Mouse (Mus musculus) kidney, adult 2 months (tissue): ENCODE results near the gene Specc1. TPM values are rescaled to one million over a fixed set of nuclear protein-coding genes. Genes with fewer than 3 reads are reported as not detected.

Source experiments
- DNase-seq: peaks from one replicate; pipeline ENCODE4 v3.0.0; 2021
- H3K27ac ChIP-seq: fragments of 200-500 bp; 2 replicates; pipeline ENCODE4 v1.5.1; 2012; ENCODE audit warnings: low read depth, low read length, control low read depth, inconsistent platforms; ENCODE audit not compliant: insufficient read depth
- H3K27me3 ChIP-seq: fragments of 200-500 bp; replicated peaks from 2 replicates; pipeline ENCODE4 v1.6.1; 2012; ENCODE audit warnings: mild to moderate bottlenecking, moderate library complexity, low read length, inconsistent platforms; ENCODE audit not compliant: control insufficient read depth, insufficient read depth
- H3K36me3 ChIP-seq: fragments of 200-500 bp; 2 replicates; pipeline ENCODE4 v1.6.1; 2012; ENCODE audit warnings: mild to moderate bottlenecking, moderate library complexity, low read length, inconsistent platforms; ENCODE audit not compliant: control insufficient read depth, insufficient read depth
- H3K4me1 ChIP-seq: fragments of 200-500 bp; 2 replicates; pipeline ENCODE4 v1.6.1; 2011; ENCODE audit warnings: low read length; ENCODE audit not compliant: control insufficient read depth, insufficient read depth
- H3K4me3 ChIP-seq: fragments of 200-500 bp; 2 replicates; pipeline ENCODE4 v1.5.1; 2011; ENCODE audit warnings: mild to moderate bottlenecking, low read depth, low read length, control low read depth; ENCODE audit not compliant: insufficient read depth
- CTCF ChIP-seq: fragments of 200-500 bp; conservative IDR thresholded peaks from 2 replicates; pipeline ENCODE4 v1.5.1; 2011; ENCODE audit warnings: low read depth, mild to moderate bottlenecking, control low read depth, low read length, moderate library complexity, mixed read lengths; ENCODE audit not compliant: insufficient read depth, insufficient read length
- POLR2A ChIP-seq: fragments of 200-500 bp; IDR thresholded peaks from one replicate; pipeline ENCODE4 v1.6.1; 2011; ENCODE audit warnings: low read depth, low read length, control low read depth
- WGBS: fragments of 180-500 bp; shearing (Covaris S2); methylation state at CpG from one replicate; pipeline ENCODE4 v1.1.7; 2018; 5-methylcytosine and 5-hydroxymethylcytosine counted together
- polyA plus RNA-seq: library from polyadenylated mRNA; depleted of rRNA; stranded (reverse); fragments of >200 nt; gene quantifications from 2 replicates; pipeline ENCODE4 v1.2.3, GENCODE M21; 2012

The Specc1 gene
- polyA plus RNA-seq, 1 experiment = 9.2 TPM

- 75% methylated on average over 2 of the region's 2 CpGs for WGBS
- Histone ChIP-seq H3K4me3 (no peak overlapping the region), H3K27ac (no peak overlapping the region), H3K36me3 (no peaks in the 10 kb centered on the region), H3K27me3 (no peaks in the 10 kb centered on the region), H3K4me1 (no peaks in the 10 kb centered on the region)
- 0 out of 2 replicates have a peak, but pooled peaks have one; percentile 2 for TF ChIP-seq CTCF
- no peak for TF ChIP-seq POLR2A
- no peak for DNase-seq
Observed at GRCm38 (mm10) chr11:61981285-61981684, 24.7 kb downstream of the Specc1 start.

GRCm38 (mm10) chr11:61982828-61983227 lies 26.3 kb downstream of the Specc1 start:
- 79% methylated on average over 9 of the region's 9 CpGs for WGBS
- TF ChIP-seq POLR2A = no peak
- Histone ChIP-seq H3K4me3 (no peak overlapping the region), H3K36me3 (no peaks in the 10 kb centered on the region), H3K27me3 (no peaks in the 10 kb centered on the region), H3K4me1 (no peaks in the 10 kb centered on the region), H3K27ac (no peak overlapping the region)
- no peak for DNase-seq

GRCm38 (mm10) chr11:61986939-61987338 lies 30.4 kb downstream of the Specc1 start:
- Histone ChIP-seq H3K36me3 (no peaks in the 10 kb centered on the region), H3K4me3 (no peak overlapping the region), H3K27me3 (no peaks in the 10 kb centered on the region), H3K27ac (no peak overlapping the region), H3K4me1 (no peaks in the 10 kb centered on the region)
- TF ChIP-seq CTCF (no peak), POLR2A (no peak)
- no peak for DNase-seq
- 84% methylated on average over 4 of the region's 4 CpGs for WGBS

GRCm38 (mm10) chr11:61989647-61990046 lies 33.1 kb downstream of the Specc1 start:
- peak; percentile 61 for DNase-seq
- TF ChIP-seq CTCF = no peak
- no peak for TF ChIP-seq POLR2A

GRCm38 (mm10) chr11:61991576-61991975 lies 35.0 kb downstream of the Specc1 start:
- TF ChIP-seq CTCF (no peak), POLR2A (no peak)
- Histone ChIP-seq H3K36me3 (no peaks in the 10 kb centered on the region), H3K27ac (no peak overlapping the region), H3K27me3 (no peaks in the 10 kb centered on the region), H3K4me3 (no peak overlapping the region), H3K4me1 (no peaks in the 10 kb centered on the region)
- WGBS = 84% methylated on average over 2 of the region's 2 CpGs
- DNase-seq = no peak

More at GRCm38 (mm10) chr11:61989647-61990046, 33.1 kb downstream of the Specc1 start:
- WGBS = 58% methylated on average over 9 of the region's 9 CpGs
- Histone ChIP-seq H3K27ac (no peak overlapping the region), H3K36me3 (no peaks in the 10 kb centered on the region), H3K4me3 (no peak overlapping the region), H3K27me3 (no peaks in the 10 kb centered on the region), H3K4me1 (no peaks in the 10 kb centered on the region)

- no peak for DNase-seq
Observed at GRCm38 (mm10) chr11:61992671-61993285, 36.2 kb downstream of the Specc1 start.

GRCm38 (mm10) chr11:61999501-61999900 lies 42.9 kb downstream of the Specc1 start:
- Histone ChIP-seq H3K27me3 (no peaks in the 10 kb centered on the region), H3K4me1 (no peaks in the 10 kb centered on the region), H3K27ac (no peak overlapping the region), H3K36me3 (no peaks in the 10 kb centered on the region), H3K4me3 (no peak overlapping the region)
- TF ChIP-seq CTCF (no peak), POLR2A (no peak)
- 81% methylated on average over 8 of the region's 8 CpGs for WGBS
- no peak for DNase-seq

More at GRCm38 (mm10) chr11:61992671-61993285, 36.2 kb downstream of the Specc1 start:
- Histone ChIP-seq H3K4me1 (no peaks in the 10 kb centered on the region), H3K27ac (no peak overlapping the region), H3K27me3 (no peaks in the 10 kb centered on the region), H3K36me3 (no peaks in the 10 kb centered on the region), H3K4me3 (no peak overlapping the region)
- 89% methylated on average over 4 of the region's 4 CpGs for WGBS
- TF ChIP-seq POLR2A (no peak), CTCF (no peak)
